Mouse (Mus musculus) kidney, postnatal 0 days (tissue): Measurements from ENCODE around the gene Lrmda. TPM values are rescaled to one million over a fixed set of nuclear protein-coding genes. Genes with fewer than 3 reads are reported as not detected.

Experiments used
- ATAC-seq: fragments of 200-750 bp; cut with Nextera tagmentation; replicated peaks from 2 replicates; pipeline ENCODE4 v1.8.0; 2017; ENCODE audit warnings: low read depth, moderate number of reproducible peaks, moderate TSS enrichment, moderate library complexity; ENCODE audit not compliant: low FRiP score
- DNase-seq: peaks from one replicate; pipeline ENCODE4 v3.0.0-alpha.2; 2016; ENCODE audit warnings: low spot score
- H3K27ac ChIP-seq: fragments of 300-500 bp; sonication (generic); 2 replicates; pipeline ENCODE4 v1.5.1; 2014; ENCODE audit warnings: mild to moderate bottlenecking
- H3K27me3 ChIP-seq: fragments of 300-500 bp; sonication (generic); 2 replicates; pipeline ENCODE4 v1.6.1; 2014; ENCODE audit warnings: low read length, mixed read lengths; ENCODE audit not compliant: insufficient read depth
- H3K36me3 ChIP-seq: fragments of 300-500 bp; sonication (generic); 2 replicates; pipeline ENCODE4 v1.6.1; 2014; ENCODE audit warnings: low read length, mixed read lengths; ENCODE audit not compliant: insufficient read depth
- H3K4me1 ChIP-seq: fragments of 300-500 bp; sonication (generic); replicated peaks from 2 replicates; pipeline ENCODE4 v1.6.1; 2014; ENCODE audit warnings: antibody characterized with exemption, low read length, mixed read lengths; ENCODE audit not compliant: insufficient read depth
- H3K4me2 ChIP-seq: fragments of 300-500 bp; sonication (generic); 2 replicates; pipeline ENCODE4 v1.6.1; 2014; ENCODE audit warnings: mild to moderate bottlenecking, low read length, moderate library complexity, mixed read lengths
- H3K4me3 ChIP-seq: fragments of 300-500 bp; sonication (generic); replicated peaks from 2 replicates; pipeline ENCODE4 v1.5.1; 2014; ENCODE audit warnings: low read depth, low read length
- H3K9ac ChIP-seq: fragments of 300-500 bp; sonication (generic); 2 replicates; pipeline ENCODE4 v1.6.1; 2014; ENCODE audit warnings: low read depth, low read length
- H3K9me3 ChIP-seq: fragments of 300-500 bp; sonication (generic); replicated peaks from 2 replicates; pipeline ENCODE4 v1.6.1; 2016; ENCODE audit warnings: low read length, inconsistent platforms, mixed read lengths
- CTCF ChIP-seq: IDR thresholded peaks from 2 replicates; pipeline ENCODE4 v1.5.1; 2016; ENCODE audit warnings: antibody characterized with exemption, low read depth, mild to moderate bottlenecking, moderate library complexity
- WGBS: fragments of 180-500 bp; shearing (Covaris S2); extraction: QIAGEN DNeasy Blood & Tissue Kit; methylation state at CpG from one replicate; pipeline ENCODE4 v1.1.7; 2014; 5-methylcytosine and 5-hydroxymethylcytosine counted together
- polyA plus RNA-seq: library from polyadenylated mRNA; unstranded; fragments of >200 nt; fragmentation: Nextera tagmentation; extraction: Ambion mirVana; gene quantifications from 2 replicates; pipeline ENCODE4 v1.2.1, GENCODE M21; 2015

Lrmda gene
- polyA plus RNA-seq, 1 experiment from 2014 or later, result 0.83 TPM

DNA sequence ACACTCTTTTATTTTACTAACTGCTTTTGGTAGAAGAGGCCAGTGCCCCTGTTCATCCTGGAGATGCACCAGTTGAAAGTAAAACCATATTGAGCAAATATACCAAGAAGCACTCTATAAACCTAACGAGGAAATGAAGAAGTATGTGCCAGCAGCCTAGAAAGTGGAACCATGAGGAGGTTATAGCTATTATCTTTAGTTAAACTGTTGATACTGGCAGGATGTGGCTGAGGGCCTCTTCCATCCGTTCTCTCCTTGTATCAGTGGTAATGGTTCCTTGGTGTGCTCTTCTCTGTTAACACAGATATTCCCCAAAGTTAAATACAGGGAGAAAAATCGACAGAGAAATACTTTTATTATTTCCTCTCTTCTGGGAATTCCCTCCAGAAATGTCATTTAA, 855.1 kb downstream of the Lrmda start:
- ATAC-seq (no peak), DNase-seq (no peak)
- no peak overlapping the region for H3K4me2 ChIP-seq
- no peak overlapping the region for H3K27ac ChIP-seq
- TF ChIP-seq CTCF, result no peak
- whole genome bisulfite sequencing, result 84% methylated on average over 3 of the region's 3 CpGs
- H3K36me3 ChIP-seq, result no peaks in the 10 kb centered on the region
- H3K4me1 ChIP-seq, result no peaks in the 10 kb centered on the region
- H3K9me3 ChIP-seq, result no peaks in the 10 kb centered on the region
- H3K4me3 ChIP-seq, result no peak overlapping the region
- H3K9ac ChIP-seq, result no peak overlapping the region
- no peaks in the 10 kb centered on the region for H3K27me3 ChIP-seq

DNA sequence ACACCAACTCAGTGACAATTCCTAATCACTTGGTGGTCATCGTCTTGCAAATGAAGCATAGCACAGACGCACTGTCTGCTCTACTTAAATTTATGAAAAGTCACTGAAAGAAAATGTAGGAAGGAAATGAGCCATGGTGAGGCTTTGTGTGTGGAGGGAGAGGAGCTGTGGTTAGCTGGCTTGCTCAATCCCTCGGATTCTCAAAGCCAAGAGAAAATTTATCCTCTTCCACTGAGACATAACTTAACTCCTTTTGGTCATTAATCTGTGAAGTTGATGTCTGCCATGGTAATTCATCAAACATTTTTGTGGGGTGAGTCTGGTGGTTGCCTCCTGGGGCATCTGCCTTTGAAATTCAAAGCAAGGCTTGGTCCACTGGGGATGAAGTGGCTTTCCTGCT, 867.7 kb downstream of the Lrmda start:
- no peak overlapping the region for H3K9ac ChIP-seq
- TF ChIP-seq CTCF, result no peak
- H3K9me3 ChIP-seq, result no peaks in the 10 kb centered on the region
- no peak for DNase-seq
- no peaks in the 10 kb centered on the region for H3K4me1 ChIP-seq
- no peak overlapping the region for H3K4me2 ChIP-seq
- ATAC-seq, result no peak
- H3K27ac ChIP-seq, result no peak overlapping the region
- no peaks in the 10 kb centered on the region for H3K36me3 ChIP-seq
- WGBS, result 33% methylated on average over 3 of the region's 3 CpGs
- H3K4me3 ChIP-seq, result no peak overlapping the region
- no peaks in the 10 kb centered on the region for H3K27me3 ChIP-seq

DNA sequence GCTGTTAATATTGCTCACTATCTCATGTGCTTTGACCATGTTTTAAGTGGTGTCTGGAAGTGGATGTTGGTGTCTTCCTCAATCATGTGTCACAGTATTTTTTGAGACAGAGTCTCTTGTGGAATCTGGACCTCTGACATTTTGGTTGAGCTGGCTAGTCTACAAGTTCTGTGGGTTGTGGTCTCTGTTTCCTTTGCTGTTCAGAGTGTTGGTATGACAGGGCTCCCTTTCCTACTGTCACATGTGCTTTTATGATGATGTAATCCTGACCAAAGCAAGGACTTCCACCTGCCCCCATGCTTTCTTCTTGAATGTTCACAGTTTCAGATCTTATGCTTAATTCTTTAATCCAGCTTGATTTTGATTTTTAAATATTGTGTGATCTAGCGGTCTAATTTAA, 879.8 kb downstream of the Lrmda start:
- no peaks in the 10 kb centered on the region for H3K9me3 ChIP-seq
- no peak overlapping the region for H3K4me3 ChIP-seq
- DNase-seq (no peak), ATAC-seq (no peak)
- H3K27me3 ChIP-seq, result no peaks in the 10 kb centered on the region
- 98% methylated on average over 1 of the region's 1 CpGs for WGBS
- no peak for TF ChIP-seq CTCF
- no peak overlapping the region for H3K27ac ChIP-seq
- no peak overlapping the region for H3K4me2 ChIP-seq
- no peak overlapping the region for H3K9ac ChIP-seq
- no peaks in the 10 kb centered on the region for H3K4me1 ChIP-seq
- no peaks in the 10 kb centered on the region for H3K36me3 ChIP-seq

DNA sequence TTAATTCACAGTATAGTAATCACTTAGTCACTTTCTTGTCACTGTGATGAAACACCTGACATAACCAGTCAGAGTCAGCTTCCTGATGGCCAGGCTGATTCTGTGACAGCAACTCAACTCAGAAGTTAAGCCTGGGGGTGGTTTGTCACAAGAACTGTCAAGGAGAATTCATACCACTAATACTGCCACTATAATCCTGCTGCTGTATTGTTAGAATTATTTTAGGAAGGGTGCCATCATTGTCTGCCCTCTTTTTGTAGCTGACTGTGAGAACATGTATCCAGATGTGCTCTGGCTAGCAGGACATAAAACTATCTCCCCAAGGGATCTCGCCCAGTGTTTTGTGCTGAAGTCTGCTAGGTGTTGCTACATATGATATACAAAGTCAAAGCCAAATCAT, 882.6 kb downstream of the Lrmda start:
- ATAC-seq (no peak), DNase-seq (no peak)
- no peak overlapping the region for H3K9ac ChIP-seq
- no peak overlapping the region for H3K4me3 ChIP-seq
- 90% methylated on average over 1 of the region's 1 CpGs for WGBS
- H3K4me1 ChIP-seq, result no peaks in the 10 kb centered on the region
- no peak for TF ChIP-seq CTCF
- no peaks in the 10 kb centered on the region for H3K36me3 ChIP-seq
- no peaks in the 10 kb centered on the region for H3K9me3 ChIP-seq
- no peak overlapping the region for H3K4me2 ChIP-seq
- H3K27me3 ChIP-seq, result no peaks in the 10 kb centered on the region
- no peak overlapping the region for H3K27ac ChIP-seq

DNA sequence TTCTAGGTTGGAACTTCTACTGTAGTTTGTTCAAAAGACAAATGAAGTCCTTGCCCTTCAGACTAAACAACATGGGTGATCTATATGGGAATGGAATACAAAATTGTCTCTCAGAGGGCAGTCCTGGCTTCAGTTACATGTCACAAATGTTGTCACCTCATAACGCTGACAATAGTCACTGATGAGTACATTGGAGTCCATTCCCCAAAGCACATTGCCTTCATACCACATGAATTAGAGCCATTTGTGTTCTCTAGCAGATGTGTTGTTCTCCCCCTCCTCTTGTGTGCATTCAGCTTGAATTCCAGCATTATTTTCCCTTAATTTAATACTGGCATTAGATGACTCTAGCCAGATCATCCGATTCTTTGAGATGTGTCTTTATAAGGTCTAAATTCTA, 883.4 kb downstream of the Lrmda start:
- Histone ChIP-seq H3K27me3 (no peaks in the 10 kb centered on the region), H3K27ac (no peak overlapping the region), H3K9me3 (no peaks in the 10 kb centered on the region), H3K36me3 (no peaks in the 10 kb centered on the region), H3K4me3 (no peak overlapping the region), H3K4me2 (no peak overlapping the region), H3K9ac (no peak overlapping the region), H3K4me1 (no peaks in the 10 kb centered on the region)
- DNase-seq (no peak), ATAC-seq (no peak)
- 93% methylated on average over 2 of the region's 2 CpGs for WGBS
- no peak for TF ChIP-seq CTCF

DNA sequence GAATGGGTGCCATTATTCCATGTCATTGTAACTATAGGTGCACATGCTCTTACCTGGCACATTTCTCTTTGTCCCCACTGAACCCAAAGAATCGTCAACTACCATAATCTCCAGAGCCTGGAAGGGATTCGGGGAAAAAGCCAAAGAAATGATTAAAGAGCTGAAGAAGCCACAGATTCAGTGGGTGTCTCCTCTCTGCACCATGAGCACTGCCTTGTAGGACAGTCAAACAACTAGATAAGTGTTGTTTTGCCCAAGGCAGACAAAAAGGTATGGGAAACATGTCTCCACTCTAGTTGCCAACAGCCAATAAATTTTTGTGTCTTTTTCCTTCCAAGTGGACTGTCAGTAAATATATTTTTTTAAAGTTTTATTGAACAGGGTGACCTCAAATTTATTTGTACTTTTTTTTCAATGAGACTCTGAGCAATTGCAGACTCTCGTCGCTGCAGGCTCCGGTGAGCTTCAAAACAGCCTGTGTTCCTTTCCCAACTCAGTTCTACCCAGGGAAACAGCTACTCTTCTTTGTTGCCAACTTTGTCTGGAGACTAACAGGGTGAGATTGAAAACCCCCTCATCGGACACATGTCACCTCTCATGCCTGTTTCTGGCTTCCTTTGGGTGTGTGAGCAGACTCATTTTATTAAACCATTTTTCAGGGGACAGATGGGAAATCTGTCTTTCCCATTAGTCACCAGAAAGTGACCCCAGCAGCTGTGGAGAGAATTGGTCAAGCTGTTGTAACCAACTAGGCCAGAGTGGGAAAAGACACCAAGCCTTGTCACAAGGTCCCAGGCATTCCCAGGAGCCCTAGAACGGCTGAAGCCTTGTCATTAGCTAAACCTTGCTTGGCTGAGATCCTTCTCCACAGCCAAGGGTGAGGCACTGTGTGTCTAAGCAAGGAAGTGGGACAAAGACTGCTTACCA, 886.5 kb downstream of the Lrmda start:
- DNase-seq (peak; percentile 57), ATAC-seq (no peak)
- Histone ChIP-seq H3K4me3 (no peak overlapping the region), H3K4me2 (no peak overlapping the region), H3K9ac (no peak overlapping the region), H3K36me3 (no peaks in the 10 kb centered on the region), H3K27me3 (no peaks in the 10 kb centered on the region), H3K9me3 (no peaks in the 10 kb centered on the region), H3K27ac (no peak overlapping the region; the same call in 1 of the 2 replicates), H3K4me1 (no peaks in the 10 kb centered on the region)
- no peak for TF ChIP-seq CTCF
- 63% methylated on average over 7 of the region's 7 CpGs for WGBS
